Mouse (Mus musculus) ovary, postnatal 10 days (tissue): Measurements from ENCODE around the gene Uqcrh.

ENCODE experiments used
- DNase-seq: peaks from one replicate; pipeline ENCODE4 v3.0.0; 2022; ENCODE audit warnings: low spot score

The Uqcrh gene

GRCm38 (mm10) chr4:116074861-116075620, at the start of gene Uqcrh, which contains the start of gene Lrrc41:
Uqcrh (minus strand) TSS chr4:116075071.
Lrrc41 (plus strand) TSS chr4:116075269.
- peak; percentile 59 for DNase-seq

- peak; percentile 33 for DNase-seq
These were observed 49.0 kb upstream of the Uqcrh start, which contains the start of the genes Rad54l and Pomgnt1 for GRCm38 (mm10) chr4:116123602-116124519. Rad54l (minus strand) TSS chr4:116123690. Pomgnt1 (plus strand) TSS chr4:116123840.

- no peak for DNase-seq
These were observed 47.9 kb upstream of the Uqcrh start for GRCm38 (mm10) chr4:116122762-116123161.

- no peak for DNase-seq
These were observed 36.6 kb upstream of the Uqcrh start for GRCm38 (mm10) chr4:116111486-116111885.

GRCm38 (mm10) chr4:116110695-116111094, 35.8 kb upstream of the Uqcrh start:
- no peak for DNase-seq

GRCm38 (mm10) chr4:116105278-116105677, 30.4 kb upstream of the Uqcrh start:
- DNase-seq: no peak

GRCm38 (mm10) chr4:116100959-116101358, 26.1 kb upstream of the Uqcrh start:
- no peak for DNase-seq

GRCm38 (mm10) chr4:116097211-116097610, 22.3 kb upstream of the Uqcrh start:
- no peak for DNase-seq

GRCm38 (mm10) chr4:116096291-116096690, 21.4 kb upstream of the Uqcrh start:
- no peak for DNase-seq

GRCm38 (mm10) chr4:116088510-116089249, 13.8 kb upstream of the Uqcrh start:
- no peak for DNase-seq

GRCm38 (mm10) chr4:116077240-116078095, 2.6 kb upstream of the Uqcrh start:
- DNase-seq: no peak

- DNase-seq: peak; percentile 18
These were observed 1.7 kb upstream of the Uqcrh start for GRCm38 (mm10) chr4:116076369-116077231.

GRCm38 (mm10) chr4:116075631-116076368, 929 bp upstream of the Uqcrh start:
- peak; percentile 90 for DNase-seq

- DNase-seq: no peak
These were observed 661 bp downstream of the Uqcrh start for GRCm38 (mm10) chr4:116074145-116074675.

- DNase-seq: no peak
These were observed 1.7 kb downstream of the Uqcrh start for GRCm38 (mm10) chr4:116073146-116073545.

GRCm38 (mm10) chr4:116070116-116070515, 4.8 kb downstream of the Uqcrh start:
- no peak for DNase-seq

- no peak for DNase-seq
These were observed 11.0 kb downstream of the Uqcrh start for GRCm38 (mm10) chr4:116063855-116064254.

- DNase-seq: no peak
These were observed 15.7 kb downstream of the Uqcrh start for GRCm38 (mm10) chr4:116059012-116059726.
